Mouse (Mus musculus): ENCODE results near the gene Prkn. TPM values are rescaled to one million over a fixed set of nuclear protein-coding genes. Genes with fewer than 3 reads are reported as not detected.

Gene Prkn
- polyA plus RNA-seq, 1 experiment: 1.00 TPM

GRCm38 (mm10) chr17:11514032-11514761 lies 674.0 kb downstream of the Prkn start:
- no peak for TF ChIP-seq GATA1 (IDR thresholded peaks at IDR 0.05; ENCODE audit: borderline replicate concordance, low read length)
- no peak for TF ChIP-seq FLI1 (IDR thresholded peaks at IDR 0.05; ENCODE audit: low read length)
- H3K36me3 ChIP-seq (replicated peaks; ENCODE audit: low read length): no peaks in the 10 kb centered on the region
- H3K9me3 ChIP-seq: peaks cover 14% of the 10 kb centered on the region; the same call in 1 of the 2 replicates
- no peak overlapping the region for H3K4me3 ChIP-seq (replicated peaks)
- no peaks in the 10 kb centered on the region for H3K4me1 ChIP-seq
- no peaks in the 10 kb centered on the region for H3K27me3 ChIP-seq (replicated peaks)

DNA sequence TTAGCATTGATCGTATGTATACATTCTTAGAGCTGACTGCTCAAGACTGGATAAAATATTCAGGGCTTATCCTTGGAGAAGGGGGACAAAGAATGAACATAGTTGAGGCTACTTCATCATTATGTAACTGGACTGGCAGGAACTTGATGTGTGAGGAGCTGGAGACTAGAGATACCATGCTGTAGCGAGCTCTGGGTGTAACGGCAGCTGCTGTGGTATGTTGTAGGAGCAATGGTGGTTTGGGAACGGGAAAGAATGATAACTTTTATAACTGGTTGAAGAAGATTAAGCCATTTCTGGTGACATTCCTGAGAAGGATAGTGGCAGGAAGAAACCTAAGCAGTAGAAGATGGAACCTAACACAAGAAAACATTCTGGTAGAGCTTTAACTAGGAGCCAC lies 675.4 kb downstream of the Prkn start:
- peaks cover 7% of the 10 kb centered on the region; the same call in 1 of the 2 replicates for H3K9me3 ChIP-seq
- no peak overlapping the region for H3K4me3 ChIP-seq (replicated peaks)
- no peaks in the 10 kb centered on the region for H3K27me3 ChIP-seq (replicated peaks)
- TF ChIP-seq FLI1 (IDR thresholded peaks at IDR 0.05; ENCODE audit: low read length) (no peak), GATA1 (IDR thresholded peaks at IDR 0.05; ENCODE audit: borderline replicate concordance, low read length) (no peak)
- no peaks in the 10 kb centered on the region for H3K36me3 ChIP-seq (replicated peaks; ENCODE audit: low read length)
- no peaks in the 10 kb centered on the region for H3K4me1 ChIP-seq

GRCm38 (mm10) chr17:11516165-11516564 lies 676.0 kb downstream of the Prkn start:
- Histone ChIP-seq H3K9me3 (0 out of 2 replicates have a peak, but pooled peaks cover 6% of the 10 kb centered on the region), H3K4me3 (replicated peaks) (no peak overlapping the region), H3K36me3 (replicated peaks; ENCODE audit: low read length) (no peaks in the 10 kb centered on the region), H3K4me1 (no peaks in the 10 kb centered on the region), H3K27me3 (replicated peaks) (no peaks in the 10 kb centered on the region)
- no peak for TF ChIP-seq FLI1 (IDR thresholded peaks at IDR 0.05; ENCODE audit: low read length)
- no peak for TF ChIP-seq GATA1 (IDR thresholded peaks at IDR 0.05; ENCODE audit: borderline replicate concordance, low read length)

- H3K4me1 ChIP-seq: no peaks in the 10 kb centered on the region
Observed at GRCm38 (mm10) chr17:11532066-11532465, 691.9 kb downstream of the Prkn start.

GRCm38 (mm10) chr17:11532748-11533147 lies 692.6 kb downstream of the Prkn start:
- Histone ChIP-seq H3K4me1 (no peaks in the 10 kb centered on the region), H3K9me3 (no peaks in the 10 kb centered on the region; the same call in 1 of the 2 replicates), H3K27me3 (replicated peaks) (no peaks in the 10 kb centered on the region), H3K36me3 (replicated peaks; ENCODE audit: low read length) (no peaks in the 10 kb centered on the region), H3K4me3 (replicated peaks) (no peak overlapping the region)
- TF ChIP-seq FLI1 (IDR thresholded peaks at IDR 0.05; ENCODE audit: low read length) (no peak), GATA1 (IDR thresholded peaks at IDR 0.05; ENCODE audit: borderline replicate concordance, low read length) (no peak)

More at GRCm38 (mm10) chr17:11532066-11532465, 691.9 kb downstream of the Prkn start:
- Histone ChIP-seq H3K36me3 (replicated peaks; ENCODE audit: low read length) (no peaks in the 10 kb centered on the region), H3K27me3 (replicated peaks) (no peaks in the 10 kb centered on the region), H3K4me3 (replicated peaks) (no peak overlapping the region), H3K9me3 (no peaks in the 10 kb centered on the region; the same call in 1 of the 2 replicates)
- TF ChIP-seq GATA1 (IDR thresholded peaks at IDR 0.05; ENCODE audit: borderline replicate concordance, low read length) (no peak), FLI1 (IDR thresholded peaks at IDR 0.05; ENCODE audit: low read length) (no peak)

DNA sequence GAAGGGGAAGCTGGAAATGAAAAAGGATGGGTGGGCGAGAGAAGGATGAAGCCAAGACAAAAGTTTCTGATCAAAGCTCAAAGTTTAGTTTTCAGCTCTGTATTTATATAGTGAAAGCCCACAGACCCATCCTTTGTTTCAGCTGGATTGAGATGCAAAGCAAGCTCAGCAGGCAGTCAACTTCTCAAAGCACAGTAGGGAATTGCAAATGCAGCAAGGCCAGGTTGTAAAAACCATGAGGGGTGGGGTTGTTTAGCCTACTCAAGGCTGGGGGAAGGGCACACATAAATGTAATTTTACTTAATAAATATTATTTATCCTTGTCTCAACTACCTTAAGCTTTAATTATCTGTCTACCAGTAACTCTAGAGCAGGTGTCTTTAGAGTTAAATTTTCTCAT lies 693.7 kb downstream of the Prkn start:
- no peaks in the 10 kb centered on the region for H3K27me3 ChIP-seq (replicated peaks)
- H3K9me3 ChIP-seq: no peaks in the 10 kb centered on the region; the same call in 1 of the 2 replicates
- no peak overlapping the region for H3K4me3 ChIP-seq (replicated peaks)
- TF ChIP-seq GATA1 (IDR thresholded peaks at IDR 0.05; ENCODE audit: borderline replicate concordance, low read length) (no peak), FLI1 (IDR thresholded peaks at IDR 0.05; ENCODE audit: low read length) (no peak)
- H3K36me3 ChIP-seq (replicated peaks; ENCODE audit: low read length): no peaks in the 10 kb centered on the region
- H3K4me1 ChIP-seq: no peaks in the 10 kb centered on the region

DNA sequence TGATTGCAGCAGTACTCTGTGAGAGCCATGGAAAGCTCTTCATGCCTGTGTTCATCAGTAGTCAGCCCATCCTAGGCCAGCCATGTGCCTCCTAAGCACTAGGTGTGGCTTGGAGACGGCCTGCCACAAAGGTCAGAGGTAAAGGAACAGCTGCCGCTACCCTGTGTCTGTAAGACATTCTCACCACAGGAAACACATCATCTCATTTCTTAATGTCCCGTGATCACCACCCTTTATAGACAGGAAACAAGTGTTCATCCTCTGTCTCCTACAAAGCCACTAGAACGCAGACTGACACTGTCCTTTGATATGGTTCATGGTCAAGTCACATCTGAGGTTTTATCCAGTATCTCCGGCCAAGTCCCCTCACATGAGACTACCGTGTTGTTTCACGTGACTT lies 698.6 kb downstream of the Prkn start:
- Histone ChIP-seq H3K4me1 (no peaks in the 10 kb centered on the region), H3K9me3 (no peaks in the 10 kb centered on the region; the same call in 1 of the 2 replicates), H3K27me3 (replicated peaks) (no peaks in the 10 kb centered on the region), H3K4me3 (replicated peaks) (no peak overlapping the region), H3K36me3 (replicated peaks; ENCODE audit: low read length) (no peaks in the 10 kb centered on the region)
- TF ChIP-seq FLI1 (IDR thresholded peaks at IDR 0.05; ENCODE audit: low read length) (no peak), GATA1 (IDR thresholded peaks at IDR 0.05; ENCODE audit: borderline replicate concordance, low read length) (no peak)

DNA sequence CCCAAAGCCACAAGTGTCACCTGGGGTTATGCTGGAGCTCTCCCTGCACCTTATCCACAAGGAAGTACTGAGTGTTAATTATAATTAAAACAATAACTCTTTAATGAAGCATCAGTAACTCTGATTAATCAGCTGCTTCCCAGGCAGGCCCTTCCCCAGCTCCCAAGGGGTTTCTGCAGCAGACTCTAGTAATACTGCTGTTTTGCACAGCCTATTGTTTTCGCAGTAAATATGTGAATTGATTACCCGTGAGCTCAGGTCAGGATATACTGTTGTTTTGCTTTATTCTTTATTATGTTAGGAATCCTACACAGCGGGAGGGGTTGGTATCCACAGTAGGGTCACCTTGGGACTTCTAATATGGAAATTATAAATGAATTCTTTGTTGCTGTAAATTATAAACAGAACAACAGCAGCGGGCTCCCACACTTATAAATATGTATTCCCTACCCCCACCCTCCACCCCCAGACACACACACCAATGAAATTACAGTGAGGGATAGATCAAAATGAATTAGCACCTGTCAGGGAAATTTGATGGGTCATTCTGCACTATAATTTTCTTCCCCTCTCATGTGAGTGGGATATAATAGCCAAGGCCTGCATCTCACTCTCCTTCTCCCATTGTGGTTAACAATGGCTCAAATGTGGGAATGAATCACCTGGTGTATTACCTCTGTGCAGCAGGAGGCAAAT lies 701.9 kb downstream of the Prkn start:
- TF ChIP-seq FLI1 (IDR thresholded peaks at IDR 0.05; ENCODE audit: low read length) (no peak), GATA1 (IDR thresholded peaks at IDR 0.05; ENCODE audit: borderline replicate concordance, low read length) (no peak)
- Histone ChIP-seq H3K4me1 (no peaks in the 10 kb centered on the region), H3K4me3 (replicated peaks) (no peak overlapping the region), H3K27me3 (replicated peaks) (no peaks in the 10 kb centered on the region), H3K9me3 (peaks cover 8% of the 10 kb centered on the region), H3K36me3 (replicated peaks; ENCODE audit: low read length) (no peaks in the 10 kb centered on the region)

GRCm38 (mm10) chr17:11550562-11550961 lies 710.4 kb downstream of the Prkn start:
- TF ChIP-seq FLI1 (IDR thresholded peaks at IDR 0.05; ENCODE audit: low read length) (no peak), GATA1 (IDR thresholded peaks at IDR 0.05; ENCODE audit: borderline replicate concordance, low read length) (no peak)
- no peaks in the 10 kb centered on the region for H3K27me3 ChIP-seq (replicated peaks)
- peaks cover 7% of the 10 kb centered on the region for H3K4me1 ChIP-seq
- H3K4me3 ChIP-seq (replicated peaks): no peak overlapping the region
- peaks cover 5% of the 10 kb centered on the region; the same call in 1 of the 2 replicates for H3K9me3 ChIP-seq
- H3K36me3 ChIP-seq (replicated peaks; ENCODE audit: low read length): no peaks in the 10 kb centered on the region

DNA sequence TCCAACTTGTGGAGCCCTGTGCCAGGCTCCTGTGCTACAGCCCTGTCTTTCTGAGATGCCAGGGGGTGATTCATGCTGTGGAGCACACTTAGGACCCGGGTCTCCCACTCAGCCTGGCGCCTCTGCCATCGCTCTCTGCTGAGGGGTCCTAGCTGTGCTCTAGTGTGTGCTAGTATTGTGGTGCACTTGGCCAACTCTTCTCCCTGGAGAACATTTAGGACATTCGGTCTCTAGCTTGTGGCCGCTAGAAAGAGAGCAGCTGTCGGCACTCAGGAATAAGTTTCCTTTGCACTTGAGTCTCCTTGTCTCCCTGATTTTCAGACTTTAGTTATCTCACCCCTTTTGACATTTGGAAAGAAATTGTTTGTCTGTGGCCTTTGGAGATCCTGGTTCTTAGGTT lies 725.5 kb downstream of the Prkn start:
- Histone ChIP-seq H3K27me3 (replicated peaks) (no peaks in the 10 kb centered on the region), H3K4me1 (no peaks in the 10 kb centered on the region), H3K36me3 (replicated peaks; ENCODE audit: low read length) (no peaks in the 10 kb centered on the region), H3K4me3 (replicated peaks) (no peak overlapping the region), H3K9me3 (peaks cover 4% of the 10 kb centered on the region; the same call in 1 of the 2 replicates)
- no peak for TF ChIP-seq FLI1 (IDR thresholded peaks at IDR 0.05; ENCODE audit: low read length)
- no peak for TF ChIP-seq GATA1 (IDR thresholded peaks at IDR 0.05; ENCODE audit: borderline replicate concordance, low read length)
